Mouse (Mus musculus) hindbrain, embryonic 10.5 days (tissue): ENCODE results near the gene Fgf15. TPM values are rescaled to one million over a fixed set of nuclear protein-coding genes. Genes with fewer than 3 reads are reported as not detected.

Experiments used
- DNase-seq: peaks from one replicate; pipeline ENCODE4 v3.0.0-alpha.2; 2017; ENCODE audit warnings: low spot score
- H3K27ac ChIP-seq: fragments of 300-500 bp; sonication (generic); 2 replicates; pipeline ENCODE4 v1.5.1; 2016; ENCODE audit warnings: mild to moderate bottlenecking, moderate library complexity
- H3K27me3 ChIP-seq: fragments of 300-500 bp; sonication (generic); 2 replicates; pipeline ENCODE4 v1.6.1; 2016; ENCODE audit warnings: mild to moderate bottlenecking; ENCODE audit not compliant: poor library complexity, insufficient read depth, severe bottlenecking
- H3K36me3 ChIP-seq: fragments of 300-500 bp; sonication (generic); 2 replicates; pipeline ENCODE4 v1.6.1; 2016; ENCODE audit warnings: mild to moderate bottlenecking, moderate library complexity
- H3K4me1 ChIP-seq: fragments of 300-500 bp; sonication (generic); replicated peaks from 2 replicates; pipeline ENCODE4 v1.6.1; 2016; ENCODE audit warnings: mild to moderate bottlenecking
- H3K4me3 ChIP-seq: fragments of 300-500 bp; sonication (generic); 2 replicates; pipeline ENCODE4 v1.5.1; 2016; ENCODE audit warnings: mild to moderate bottlenecking, moderate library complexity
- H3K9me3 ChIP-seq: fragments of 300-500 bp; sonication (generic); 2 replicates; pipeline ENCODE4 v1.6.1; 2016; ENCODE audit warnings: mild to moderate bottlenecking, moderate library complexity
- WGBS: fragments of 180-500 bp; shearing (Covaris S2); methylation state at CpG from one replicate; pipeline ENCODE4 v1.1.7; 2016; 5-methylcytosine and 5-hydroxymethylcytosine counted together
- polyA plus RNA-seq: library from polyadenylated mRNA; unstranded; fragments of >200 nt; fragmentation: Nextera tagmentation; extraction: Ambion mirVana; gene quantifications from 2 replicates; pipeline ENCODE4 v1.2.1, GENCODE M21; 2016

Fgf15 gene
- 43.4 and 55.3 TPM in 2 replicates for polyA plus RNA-seq

GRCm38 (mm10) chr7:144896294-144897218 lies at the start of gene Fgf15:
Fgf15 (plus strand) TSS chr7:144896531.
- WGBS = under 1% methylated on average over 65 of the region's 65 CpGs
- H3K27ac ChIP-seq = peak within 1 kb of the TSS; percentile 81
- peak; percentile 58 for DNase-seq
- H3K27me3 ChIP-seq = peaks cover 65% of the 10 kb centered on the region
- H3K36me3 ChIP-seq = 0 out of 2 replicates have a peak, but pooled peaks cover 5% of the 10 kb centered on the region
- H3K4me1 ChIP-seq = peaks cover 61% of the 10 kb centered on the region
- peak within 1 kb of the TSS; percentile 56 for H3K4me3 ChIP-seq
- no peaks in the 10 kb centered on the region for H3K9me3 ChIP-seq

- H3K9me3 ChIP-seq = no peaks in the 10 kb centered on the region
- peaks cover 35% of the 10 kb centered on the region for H3K27me3 ChIP-seq
- DNase-seq = no peak
- no peak within 1 kb of the TSS for H3K4me3 ChIP-seq
- no peaks in the 10 kb centered on the region for H3K36me3 ChIP-seq
- H3K4me1 ChIP-seq = 0 out of 2 replicates have a peak, but pooled peaks cover 4% of the 10 kb centered on the region
- no peak within 1 kb of the TSS for H3K27ac ChIP-seq
Observed at GRCm38 (mm10) chr7:144847067-144847466, 49.3 kb upstream of the Fgf15 start, which contains the start of gene Fgf4. Fgf4 (plus strand) TSS chr7:144847367.

- Histone ChIP-seq H3K36me3 (no peaks in the 10 kb centered on the region), H3K9me3 (no peaks in the 10 kb centered on the region), H3K27ac (no peak overlapping the region), H3K4me1 (no peaks in the 10 kb centered on the region), H3K27me3 (peaks cover 27% of the 10 kb centered on the region), H3K4me3 (no peak overlapping the region)
- no peak for DNase-seq
- WGBS = 54% methylated on average over 3 of the region's 3 CpGs
Observed at GRCm38 (mm10) chr7:144851321-144851720, 45.0 kb upstream of the Fgf15 start.

GRCm38 (mm10) chr7:144854966-144855365 lies 41.4 kb upstream of the Fgf15 start:
- Histone ChIP-seq H3K27ac (no peak overlapping the region), H3K27me3 (peaks cover 54% of the 10 kb centered on the region), H3K4me3 (no peak overlapping the region), H3K9me3 (no peaks in the 10 kb centered on the region), H3K4me1 (no peaks in the 10 kb centered on the region), H3K36me3 (no peaks in the 10 kb centered on the region)
- no peak for DNase-seq
- WGBS = 59% methylated on average over 3 of the region's 3 CpGs

GRCm38 (mm10) chr7:144857158-144857557 lies 39.2 kb upstream of the Fgf15 start:
- peaks cover 14% of the 10 kb centered on the region for H3K4me1 ChIP-seq
- H3K4me3 ChIP-seq = no peak overlapping the region
- peaks cover 65% of the 10 kb centered on the region for H3K27me3 ChIP-seq
- H3K9me3 ChIP-seq = no peaks in the 10 kb centered on the region
- 90% methylated on average over 7 of the region's 7 CpGs for WGBS
- H3K27ac ChIP-seq = no peak overlapping the region
- H3K36me3 ChIP-seq = no peaks in the 10 kb centered on the region
- DNase-seq = no peak

GRCm38 (mm10) chr7:144857826-144858342 lies 38.4 kb upstream of the Fgf15 start:
- WGBS = 80% methylated on average over 3 of the region's 3 CpGs
- no peaks in the 10 kb centered on the region for H3K36me3 ChIP-seq
- no peak for DNase-seq
- peaks cover 21% of the 10 kb centered on the region for H3K4me1 ChIP-seq
- no peak overlapping the region for H3K4me3 ChIP-seq
- no peaks in the 10 kb centered on the region for H3K9me3 ChIP-seq
- peaks cover 73% of the 10 kb centered on the region for H3K27me3 ChIP-seq
- no peak overlapping the region for H3K27ac ChIP-seq

- Histone ChIP-seq H3K36me3 (no peaks in the 10 kb centered on the region), H3K27me3 (peaks cover 81% of the 10 kb centered on the region), H3K4me1 (peaks cover 26% of the 10 kb centered on the region), H3K4me3 (no peak overlapping the region), H3K9me3 (no peaks in the 10 kb centered on the region), H3K27ac (no peak overlapping the region)
- 96% methylated on average over 1 of the region's 1 CpGs for WGBS
- no peak for DNase-seq
Observed at GRCm38 (mm10) chr7:144858702-144859101, 37.6 kb upstream of the Fgf15 start.

- peaks cover 90% of the 10 kb centered on the region for H3K27me3 ChIP-seq
- DNase-seq = no peak
- WGBS = under 1% methylated on average over 72 of the region's 72 CpGs
- H3K4me1 ChIP-seq = peaks cover 26% of the 10 kb centered on the region
- H3K36me3 ChIP-seq = no peaks in the 10 kb centered on the region
- no peaks in the 10 kb centered on the region for H3K9me3 ChIP-seq
- peak overlapping the region; percentile 43 for H3K4me3 ChIP-seq
- H3K27ac ChIP-seq = no peak overlapping the region
Observed at GRCm38 (mm10) chr7:144861056-144861768, 35.1 kb upstream of the Fgf15 start.

- under 1% methylated on average over 28 of the region's 28 CpGs for WGBS
- no peak for DNase-seq
Observed at GRCm38 (mm10) chr7:144861769-144862070, 34.6 kb upstream of the Fgf15 start.

GRCm38 (mm10) chr7:144862126-144862525 lies 34.2 kb upstream of the Fgf15 start:
- Histone ChIP-seq H3K4me1 (peaks cover 26% of the 10 kb centered on the region), H3K4me3 (peak overlapping the region; percentile 43), H3K27ac (no peak overlapping the region), H3K27me3 (peaks cover 93% of the 10 kb centered on the region), H3K9me3 (no peaks in the 10 kb centered on the region), H3K36me3 (no peaks in the 10 kb centered on the region)
- DNase-seq = peak; percentile 32
- under 1% methylated on average over 15 of the region's 15 CpGs for WGBS

More at GRCm38 (mm10) chr7:144861769-144862070, 34.6 kb upstream of the Fgf15 start:
- H3K4me3 ChIP-seq = peak overlapping the region; percentile 43
- H3K4me1 ChIP-seq = peaks cover 26% of the 10 kb centered on the region
- H3K36me3 ChIP-seq = no peaks in the 10 kb centered on the region
- no peak overlapping the region for H3K27ac ChIP-seq
- peaks cover 90% of the 10 kb centered on the region for H3K27me3 ChIP-seq
- H3K9me3 ChIP-seq = no peaks in the 10 kb centered on the region

- 2% methylated on average over 18 of the region's 18 CpGs for WGBS
- H3K36me3 ChIP-seq = no peaks in the 10 kb centered on the region
- H3K9me3 ChIP-seq = no peaks in the 10 kb centered on the region
- peaks cover 26% of the 10 kb centered on the region for H3K4me1 ChIP-seq
- H3K27me3 ChIP-seq = peaks cover 96% of the 10 kb centered on the region
- H3K27ac ChIP-seq = no peak overlapping the region
- DNase-seq = no peak
- no peak overlapping the region for H3K4me3 ChIP-seq
Observed at GRCm38 (mm10) chr7:144862712-144863111, 33.6 kb upstream of the Fgf15 start.

- Histone ChIP-seq H3K27ac (no peak overlapping the region), H3K4me1 (peaks cover 26% of the 10 kb centered on the region), H3K4me3 (no peak overlapping the region), H3K9me3 (no peaks in the 10 kb centered on the region), H3K36me3 (no peaks in the 10 kb centered on the region), H3K27me3 (peaks cover 92% of the 10 kb centered on the region)
- WGBS = 1% methylated on average over 11 of the region's 11 CpGs
- DNase-seq = no peak
Observed at GRCm38 (mm10) chr7:144863196-144863595, 33.1 kb upstream of the Fgf15 start.
